Mouse (Mus musculus) retina, postnatal 1 day (tissue): ENCODE measurements around the gene Pard6a.

Experiments used
- DNase-seq: peaks from one replicate; pipeline ENCODE4 v3.0.0-alpha.2; 2012

Pard6a gene

GRCm38 (mm10) chr8:105702001-105702401 is 1.1 kb downstream of the Pard6a start:
- DNase-seq, result no peak

GRCm38 (mm10) chr8:105702731-105703415 is 1.9 kb downstream of the Pard6a start:
- DNase-seq, result no peak

GRCm38 (mm10) chr8:105704146-105704812 is 3.3 kb downstream of the Pard6a start:
- peak; percentile 27 for DNase-seq

GRCm38 (mm10) chr8:105704955-105705354 is 4.0 kb downstream of the Pard6a start:
- no peak for DNase-seq

GRCm38 (mm10) chr8:105706426-105706825 is 5.5 kb downstream of the Pard6a start:
- no peak for DNase-seq

GRCm38 (mm10) chr8:105707498-105708403 is 6.8 kb downstream of the Pard6a start, which contains the start of the genes 4933405L10Rik and Enkd1:
Gene 4933405L10Rik, plus strand, starts transcription at chr8:105707655.
Gene Enkd1, minus strand, starts transcription at chr8:105708210.
- peak; percentile 97 for DNase-seq

GRCm38 (mm10) chr8:105708675-105709074 is 7.7 kb downstream of the Pard6a start:
- no peak for DNase-seq

GRCm38 (mm10) chr8:105709317-105709716 is 8.4 kb downstream of the Pard6a start:
- no peak for DNase-seq

GRCm38 (mm10) chr8:105712286-105712685 is 11.3 kb downstream of the Pard6a start:
- DNase-seq, result no peak

GRCm38 (mm10) chr8:105714139-105714538 is 13.2 kb downstream of the Pard6a start:
- peak; percentile 92 for DNase-seq

- no peak for DNase-seq
These were observed 14.1 kb downstream of the Pard6a start for GRCm38 (mm10) chr8:105715042-105715441.

- no peak for DNase-seq
These were observed 15.5 kb downstream of the Pard6a start for GRCm38 (mm10) chr8:105716302-105716945.

- DNase-seq, result no peak
These were observed 18.7 kb downstream of the Pard6a start for GRCm38 (mm10) chr8:105719637-105720036.

- DNase-seq, result no peak
These were observed 21.9 kb downstream of the Pard6a start for GRCm38 (mm10) chr8:105722861-105723260.

GRCm38 (mm10) chr8:105725726-105726125 is 24.8 kb downstream of the Pard6a start:
- no peak for DNase-seq

- no peak for DNase-seq
These were observed 26.6 kb downstream of the Pard6a start for GRCm38 (mm10) chr8:105727397-105728124.

- no peak for DNase-seq
These were observed 31.2 kb downstream of the Pard6a start for GRCm38 (mm10) chr8:105732186-105732585.

GRCm38 (mm10) chr8:105739216-105739615 is 38.3 kb downstream of the Pard6a start:
- no peak for DNase-seq

GRCm38 (mm10) chr8:105743301-105743700 is 42.4 kb downstream of the Pard6a start:
- peak; percentile 14 for DNase-seq

GRCm38 (mm10) chr8:105750606-105751005 is 49.7 kb downstream of the Pard6a start:
- DNase-seq, result peak; percentile 60
